In genomic region chr2:172393391-172394051, GRCm38 (mm10) we compare ENCODE assay signal across 7 mouse cellular contexts. TPM values are rescaled to one million over a fixed set of nuclear protein-coding genes. Genes with fewer than 3 reads are reported as not detected.
DNase-seq lines count a peak whose midpoint lies in the region; ATAC-seq and TF ChIP-seq lines count a peak whose summit lies in the region.

Gene Cass4 (plus strand): TSS chr2:172393794.

- H3K9ac ChIP-seq in heart, postnatal 0 days (replicated peaks; ENCODE audit: low read depth, low read length), result no peak within 1 kb of the TSS

- H3K27ac ChIP-seq in heart, postnatal 0 days (ENCODE audit: low read depth), result no peak within 1 kb of the TSS

- 0 out of 2 replicates have a peak, but pooled peaks cover 5% of the 10 kb centered on the region for H3K27me3 ChIP-seq in heart, postnatal 0 days (ENCODE audit: control insufficient read depth, insufficient read depth, low read length)

- no peaks in the 10 kb centered on the region for H3K9me3 ChIP-seq in heart, postnatal 0 days (replicated peaks; ENCODE audit: control insufficient read depth, low read length)

- peak within 1 kb of the TSS; percentile 34; the same call in 1 of the 2 replicates for H3K4me2 ChIP-seq in heart, postnatal 0 days (ENCODE audit: low read depth, low read length)

- TF ChIP-seq CTCF in heart, postnatal 0 days (IDR thresholded peaks at IDR 0.05; ENCODE audit: low read depth), result no peak

- no peaks in the 10 kb centered on the region for H3K36me3 ChIP-seq in heart, postnatal 0 days (replicated peaks; ENCODE audit: control insufficient read depth, insufficient read depth, low read length)

- DNase-seq in A20 (ENCODE audit: low read depth, low spot score), result peak; percentile 67
- DNase-seq in ES-CJ7 (ENCODE audit: low read depth, low spot score), result peak; percentile 57
- DNase-seq in heart, postnatal 0 days (ENCODE audit: low spot score), result no peak
- no peak for DNase-seq in c-Kit-positive CD71-positive TER-119-positive erythroid progenitor cells, embryonic 14.5 days (ENCODE audit: low spot score)
- DNase-seq in frontal cortex, postnatal 36 days (ENCODE audit: low spot score in 2 of 2), result no peak
- DNase-seq in layer of hippocampus, postnatal 25 days (ENCODE audit: extremely low spot score in 1 of 2, low spot score in 1 of 2), result no peak

- TF ChIP-seq EP300 in heart, postnatal 0 days (IDR thresholded peaks at IDR 0.05; ENCODE audit: low read depth), result no peak

- no peak for ATAC-seq in heart, postnatal 0 days (ENCODE audit: insufficient read depth, low read depth)
- ATAC-seq in megakaryocyte, adult 5-6 weeks (ENCODE audit: poor library complexity, severe bottlenecking), result peak; percentile 80

- no peak within 1 kb of the TSS for H3K4me3 ChIP-seq in heart, postnatal 0 days (ENCODE audit: low read depth, low read length)

- no peaks in the 10 kb centered on the region for H3K4me1 ChIP-seq in heart, postnatal 0 days (ENCODE audit: control insufficient read depth, insufficient read depth)

- WGBS in heart, postnatal 0 days, result 17% methylated on average over 13 of the region's 13 CpGs

RNA-seq across cellular contexts. Expression of gene Cass4, which starts in this region (rescaled TPM):
- total RNA-seq in heart, postnatal 0 days (2014; rRNA removed; ENCODE audit: low replicate concordance), result 0.19 and 1.1 TPM in 2 replicates
- 0.16 and 0.20 TPM in 2 replicates for polyA plus RNA-seq in heart, postnatal 0 days (2015; fragmentation: Nextera tagmentation; extraction: Ambion mirVana)
- 4.0 TPM in 2 replicates for total RNA-seq in megakaryocyte, adult 5-6 weeks (2015)
- 3.6 and 5.3 TPM in 2 replicates for total RNA-seq in megakaryocyte, adult 5-6 weeks (2017)
- total RNA-seq in layer of hippocampus, postnatal 25 days (2021), result under 1 TPM; 0.26 to 0.49 TPM

Comparison
In these comparisons a context has a peak if more than half of its experiments do, and no peak if none do; other contexts are left out.
1. DNase-seq: peak in A20 (single experiment) and ES-CJ7 (single experiment); none in heart, postnatal 0 days (single experiment), c-Kit-positive CD71-positive TER-119-positive erythroid progenitor cells, embryonic 14.5 days (single experiment), frontal cortex, postnatal 36 days (0 of 2) and layer of hippocampus, postnatal 25 days (0 of 2).